Mouse (Mus musculus): ENCODE measurements around the gene Farsa. TPM values are rescaled to one million over a fixed set of nuclear protein-coding genes. Genes with fewer than 3 reads are reported as not detected.

The Farsa gene
- total RNA-seq (2023), result 68.4 TPM

GRCm38 (mm10) chr8:84856864-84857441 lies at the start of gene Farsa:
Farsa (plus strand) TSS chr8:84856989.

GRCm38 (mm10) chr8:84822723-84823122 lies 34.1 kb upstream of the Farsa start, which contains the start of gene Dand5:
Dand5 (minus strand) TSS chr8:84822823.

GRCm38 (mm10) chr8:84831490-84831889 lies 25.3 kb upstream of the Farsa start, which contains the start of gene Gadd45gip1:
Gadd45gip1 (plus strand) TSS chr8:84831522.

GRCm38 (mm10) chr8:84840248-84840999 lies 16.4 kb upstream of the Farsa start, which contains the start of gene Rad23a:
Rad23a (minus strand) TSS chr8:84840665.

GRCm38 (mm10) chr8:84846722-84847572 lies 9.8 kb upstream of the Farsa start, which contains the start of gene Calr:
Calr (minus strand) TSS chr8:84846934.

GRCm38 (mm10) chr8:84871376-84872308 lies 14.9 kb downstream of the Farsa start, which contains the start of gene Syce2:
Syce2 (plus strand) TSS chr8:84872111.

GRCm38 (mm10) chr8:84893709-84894134 lies 36.9 kb downstream of the Farsa start, which contains the start of gene Gcdh:
Gcdh (minus strand) TSS chr8:84893921.

GRCm38 (mm10) chr8:84901752-84902151 lies 45.0 kb downstream of the Farsa start, which contains the start of gene Klf1:
Klf1 (plus strand) TSS chr8:84901928.

GRCm38 (mm10) chr8:84908421-84909161 lies 51.8 kb downstream of the Farsa start, which contains the start of gene Dnase2a:
Dnase2a (plus strand) TSS chr8:84908560.

Other genes starting within 250 kb of the Farsa start
- gene Ier2, start 194.1 kb upstream of the Farsa start, total RNA-seq (2023), result 197 TPM
- 184 TPM for gene Trmt1, start 170.7 kb upstream of the Farsa start, total RNA-seq (2023)
- gene Nacc1, start 169.1 kb upstream of the Farsa start, total RNA-seq (2023), result 41.1 TPM
- gene Lyl1, start 155.5 kb upstream of the Farsa start, total RNA-seq (2023), result 9.1 TPM
- gene G430095P16Rik, start 134.0 kb upstream of the Farsa start, total RNA-seq (2023), result 11.7 TPM
- gene Nfix, start 56.6 kb upstream of the Farsa start, total RNA-seq (2023), result 18.7 TPM
- gene Dand5, start 34.2 kb upstream of the Farsa start, total RNA-seq (2023), result 4.9 TPM
- gene Gadd45gip1, start 25.5 kb upstream of the Farsa start, total RNA-seq (2023), result 13.2 TPM
- gene Rad23a, start 16.3 kb upstream of the Farsa start, total RNA-seq (2023), result 70.4 TPM
- gene Calr, start 10.1 kb upstream of the Farsa start, total RNA-seq (2023), result 445 TPM
- 4.2 TPM for gene Syce2, start 15.1 kb downstream of the Farsa start, total RNA-seq (2023)
- 21.0 TPM for gene Gcdh, start 36.9 kb downstream of the Farsa start, total RNA-seq (2023)
- 0.62 TPM for gene Klf1, start 44.9 kb downstream of the Farsa start, total RNA-seq (2023)
- 8.8 TPM for gene Dnase2a, start 51.6 kb downstream of the Farsa start, total RNA-seq (2023)
- 0.15 TPM for gene Mast1, start 80.4 kb downstream of the Farsa start, total RNA-seq (2023)
- gene Rtbdn, start 90.0 kb downstream of the Farsa start, total RNA-seq (2023), result not detected
- gene Gm49661, start 112.4 kb downstream of the Farsa start, total RNA-seq (2023), result not detected
- gene Prdx2, start 112.6 kb downstream of the Farsa start, total RNA-seq (2023), result 57.7 TPM
- gene Rnaseh2a, start 112.8 kb downstream of the Farsa start, total RNA-seq (2023), result 28.2 TPM
- gene Junb, start 121.7 kb downstream of the Farsa start, total RNA-seq (2023), result 1,783 TPM
- gene Hook2, start 133.6 kb downstream of the Farsa start, total RNA-seq (2023), result 6.6 TPM
- gene Best2, start 157.5 kb downstream of the Farsa start, total RNA-seq (2023), result not detected
- gene Asna1, start 168.3 kb downstream of the Farsa start, total RNA-seq (2023), result 55.2 TPM
- 167 TPM for gene Trir, start 169.8 kb downstream of the Farsa start, total RNA-seq (2023)
- 68.9 TPM for gene Tnpo2, start 179.9 kb downstream of the Farsa start, total RNA-seq (2023)
- gene Fbxw9, start 203.1 kb downstream of the Farsa start, total RNA-seq (2023), result 6.9 TPM
- gene Gm5741, start 211.0 kb downstream of the Farsa start, total RNA-seq (2023), result not detected
- 115 TPM for gene Dhps, start 214.8 kb downstream of the Farsa start, total RNA-seq (2023)
- gene Wdr83os, start 223.8 kb downstream of the Farsa start, total RNA-seq (2023), result 60.0 TPM
- 11.5 TPM for gene Wdr83, start 224.3 kb downstream of the Farsa start, total RNA-seq (2023)
- 113 TPM for gene Man2b1, start 226.3 kb downstream of the Farsa start, total RNA-seq (2023)